Mouse (Mus musculus) mesoderm, embryonic 11.5 days (tissue): Measurements from ENCODE around the gene Usp6nl.

Experiments
- DNase-seq: peaks from one replicate; pipeline ENCODE4 v3.0.0-alpha.2; 2012; ENCODE audit warnings: low read depth, low spot score

Usp6nl gene

DNA sequence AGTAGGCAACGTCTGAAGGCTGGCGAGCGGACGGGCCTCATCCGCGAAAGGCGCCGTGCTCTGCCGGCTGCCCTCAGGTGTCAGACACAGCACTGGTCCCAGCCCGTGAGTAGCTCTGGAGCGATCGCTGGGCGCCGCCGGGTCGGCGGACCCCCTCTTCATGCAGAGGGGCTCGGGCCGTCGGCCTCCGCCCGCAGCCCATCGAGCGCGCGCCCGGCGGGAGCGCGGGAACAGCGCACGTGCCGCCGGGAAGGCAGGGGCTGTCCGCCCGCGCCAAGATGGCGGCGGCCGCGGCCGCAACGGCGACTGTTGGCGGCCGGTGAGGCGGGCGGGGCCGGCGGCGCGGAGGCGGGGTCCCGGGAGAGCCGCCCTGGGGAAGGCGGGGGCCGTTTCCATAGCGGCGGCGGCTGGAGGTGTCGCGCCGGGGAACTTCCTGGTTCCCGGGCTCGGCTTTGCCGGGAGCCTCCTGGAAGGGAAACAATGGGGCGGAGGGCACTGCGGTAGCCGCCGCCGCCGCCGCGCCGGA is at the start of gene Usp6nl:
Usp6nl (plus strand) TSS at position 292 of the 526 bp plus-strand sequence.
- DNase-seq = peak; percentile 81

GRCm38 (mm10) chr2:6273392-6273845 is 49.0 kb upstream of the Usp6nl start:
- no peak for DNase-seq

DNA sequence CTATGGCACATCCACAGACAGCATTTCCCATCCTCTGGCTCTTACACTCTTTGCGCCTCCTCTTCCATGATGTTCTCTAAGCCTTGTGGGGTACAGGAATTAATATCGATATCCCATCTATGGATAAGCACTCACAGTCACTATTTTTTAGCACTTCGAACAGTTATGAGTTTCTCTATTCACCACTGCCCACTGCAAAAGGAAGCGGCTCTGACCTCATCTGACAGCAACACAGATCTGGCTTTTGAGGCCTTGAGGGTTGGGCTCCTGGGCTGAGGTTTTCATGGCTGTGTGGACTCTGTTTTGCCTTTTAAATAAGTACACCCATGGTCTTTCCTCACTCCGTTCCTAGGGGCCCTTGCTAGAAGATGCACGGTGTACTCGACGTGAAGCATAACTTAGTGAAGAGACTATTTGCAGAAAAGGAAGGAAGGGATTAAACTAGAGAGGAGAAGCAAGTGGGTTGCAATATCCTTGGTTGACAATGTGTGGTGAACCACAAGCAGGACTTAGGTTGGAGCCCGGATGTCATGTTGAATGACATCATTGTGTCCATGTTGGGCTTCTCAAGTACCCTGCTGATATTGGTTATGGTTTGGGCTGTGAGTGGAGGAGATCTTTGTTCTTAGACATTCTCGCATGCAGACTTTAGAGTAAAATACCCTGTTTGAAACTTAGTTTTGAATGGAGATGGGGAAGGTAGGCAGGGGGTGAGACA is 43.5 kb upstream of the Usp6nl start:
- DNase-seq = no peak

GRCm38 (mm10) chr2:6279614-6280301 is 42.7 kb upstream of the Usp6nl start:
- DNase-seq = no peak

GRCm38 (mm10) chr2:6283569-6283968 is 38.9 kb upstream of the Usp6nl start:
- no peak for DNase-seq

- no peak for DNase-seq
These were observed 37.7 kb upstream of the Usp6nl start for GRCm38 (mm10) chr2:6284784-6285183.

GRCm38 (mm10) chr2:6285794-6286193 is 36.7 kb upstream of the Usp6nl start:
- no peak for DNase-seq

GRCm38 (mm10) chr2:6293825-6294444 is 28.5 kb upstream of the Usp6nl start:
- DNase-seq = no peak

- no peak for DNase-seq
These were observed 27.4 kb upstream of the Usp6nl start for GRCm38 (mm10) chr2:6294993-6295628.

GRCm38 (mm10) chr2:6304768-6305167 is 17.7 kb upstream of the Usp6nl start:
- no peak for DNase-seq

GRCm38 (mm10) chr2:6306861-6307260 is 15.6 kb upstream of the Usp6nl start:
- no peak for DNase-seq

DNA sequence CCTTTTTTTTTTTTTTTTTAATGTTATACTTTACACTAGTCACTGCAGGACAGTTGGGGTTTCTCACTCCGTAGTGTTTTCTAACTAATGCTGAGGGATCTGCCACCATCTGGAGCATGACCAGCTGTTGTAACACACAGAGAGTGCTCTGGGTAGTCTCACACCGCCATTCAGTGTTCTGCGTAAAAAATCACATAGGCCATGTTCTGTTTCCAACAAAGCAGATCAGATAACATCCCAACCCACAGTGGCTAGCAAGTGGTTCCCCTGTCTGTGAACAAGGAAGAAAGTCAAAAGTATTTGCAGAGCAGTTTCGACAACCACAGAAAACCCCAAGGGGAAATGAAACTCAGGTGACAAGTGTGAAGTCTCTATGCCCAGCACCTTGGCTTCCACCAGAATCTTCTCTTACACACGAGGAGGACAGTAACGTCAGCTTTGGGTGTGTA is 13.1 kb upstream of the Usp6nl start:
- DNase-seq = no peak

DNA sequence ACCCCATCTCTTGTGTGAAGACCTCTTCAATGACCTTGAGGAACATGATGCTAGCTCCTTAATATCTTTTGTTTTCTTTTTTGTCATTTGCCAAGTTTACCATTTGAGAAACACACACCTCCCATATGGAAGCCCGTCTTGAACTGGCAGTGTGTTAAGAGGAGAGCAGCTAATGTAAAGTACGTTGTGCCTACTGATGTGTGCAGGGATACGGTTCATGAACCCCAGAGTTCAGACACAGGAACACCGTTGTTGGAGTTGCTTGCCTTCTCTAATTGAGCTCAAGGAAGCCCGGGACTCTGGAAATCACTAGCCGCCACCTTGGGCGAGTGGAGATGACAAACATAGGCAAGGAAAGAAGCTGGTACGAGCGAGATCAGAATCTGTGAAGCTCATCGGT is 9.7 kb upstream of the Usp6nl start:
- no peak for DNase-seq

- no peak for DNase-seq
These were observed 8.7 kb upstream of the Usp6nl start for GRCm38 (mm10) chr2:6313733-6314132.

GRCm38 (mm10) chr2:6320153-6320552 is 2.3 kb upstream of the Usp6nl start:
- DNase-seq = no peak

DNA sequence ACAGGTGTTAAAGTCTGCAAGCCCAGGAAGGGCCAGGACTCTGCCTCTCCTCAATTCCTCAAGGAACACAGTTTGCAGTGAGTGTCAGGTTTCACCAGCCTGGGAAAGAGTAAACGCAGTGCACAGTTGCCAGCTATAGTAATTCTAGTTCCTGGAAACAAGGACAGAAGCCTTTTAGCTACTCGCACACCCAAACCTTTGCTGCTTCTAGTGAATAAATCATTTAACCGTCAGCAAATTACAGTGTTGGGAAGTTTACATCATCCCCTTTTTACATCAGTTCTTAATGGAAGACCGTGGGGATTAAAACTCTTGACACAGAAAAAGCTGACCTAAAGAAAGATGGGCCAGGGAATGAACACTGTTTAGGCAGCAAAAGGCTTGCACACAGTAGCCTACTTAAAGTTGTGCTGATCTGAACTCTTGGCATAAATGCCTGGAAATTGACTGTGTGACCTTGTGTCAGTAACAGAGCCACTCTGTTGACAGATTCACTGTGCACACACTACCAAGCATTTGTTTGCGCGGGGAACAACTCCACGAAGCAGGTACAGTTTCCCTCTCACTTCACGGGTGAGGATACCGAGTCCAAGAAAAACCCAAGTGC is 595 bp upstream of the Usp6nl start:
- peak; percentile 56 for DNase-seq

GRCm38 (mm10) chr2:6322938-6323521 is 563 bp downstream of the Usp6nl start:
- DNase-seq = peak; percentile 70

GRCm38 (mm10) chr2:6325646-6326045 is 3.2 kb downstream of the Usp6nl start:
- DNase-seq = no peak

DNA sequence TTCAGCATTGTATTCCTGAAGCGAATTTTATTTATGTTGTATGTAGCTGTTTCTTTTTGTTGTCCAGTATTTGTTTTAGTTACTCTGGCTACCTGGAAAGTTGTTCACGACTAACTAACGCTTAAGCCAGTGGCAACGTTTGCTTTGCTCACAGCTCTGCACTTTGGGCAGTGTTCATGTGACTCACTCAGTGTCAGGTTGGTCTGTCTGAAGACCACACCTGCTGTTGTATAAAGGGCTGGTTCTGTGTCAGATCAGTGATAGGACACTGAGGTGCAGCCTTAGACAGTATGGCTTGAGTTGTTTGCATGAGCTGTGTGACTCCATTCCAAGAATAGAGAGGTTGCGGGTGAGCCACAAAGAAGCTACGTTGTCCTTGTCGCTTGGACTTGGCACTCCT is 6.5 kb downstream of the Usp6nl start:
- DNase-seq = no peak

DNA sequence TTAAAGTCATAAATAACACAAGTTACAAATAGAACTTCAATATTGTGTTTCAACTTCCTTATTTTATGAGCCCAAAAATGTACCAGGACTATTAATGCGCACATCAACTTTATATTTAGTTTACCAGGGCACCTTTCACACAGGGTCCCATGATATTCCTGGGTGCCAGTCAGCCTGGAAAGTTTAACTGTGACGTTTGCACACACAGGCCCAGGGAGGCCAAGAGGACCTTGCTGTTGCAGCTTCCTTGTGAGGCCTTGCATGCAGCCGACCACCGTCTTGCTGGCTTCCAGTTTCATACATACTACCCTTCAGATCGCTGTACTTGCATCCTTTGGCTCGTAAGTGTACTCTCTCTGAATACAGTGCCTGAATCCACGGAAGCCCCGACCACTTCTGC is 8.3 kb downstream of the Usp6nl start:
- DNase-seq = no peak
